Mouse (Mus musculus) cerebellum, adult 8-10 months (tissue): ENCODE measurements around the gene Slc5a6.
"Not testable (repeated sequence)": the region's sequence is repeated elsewhere in the genome, so short reads cannot be mapped to it uniquely, and the experiment has no call there.

Experiments used
- DNase-seq: peaks from one replicate; pipeline ENCODE4 v3.0.0; 2022

Gene Slc5a6

DNA sequence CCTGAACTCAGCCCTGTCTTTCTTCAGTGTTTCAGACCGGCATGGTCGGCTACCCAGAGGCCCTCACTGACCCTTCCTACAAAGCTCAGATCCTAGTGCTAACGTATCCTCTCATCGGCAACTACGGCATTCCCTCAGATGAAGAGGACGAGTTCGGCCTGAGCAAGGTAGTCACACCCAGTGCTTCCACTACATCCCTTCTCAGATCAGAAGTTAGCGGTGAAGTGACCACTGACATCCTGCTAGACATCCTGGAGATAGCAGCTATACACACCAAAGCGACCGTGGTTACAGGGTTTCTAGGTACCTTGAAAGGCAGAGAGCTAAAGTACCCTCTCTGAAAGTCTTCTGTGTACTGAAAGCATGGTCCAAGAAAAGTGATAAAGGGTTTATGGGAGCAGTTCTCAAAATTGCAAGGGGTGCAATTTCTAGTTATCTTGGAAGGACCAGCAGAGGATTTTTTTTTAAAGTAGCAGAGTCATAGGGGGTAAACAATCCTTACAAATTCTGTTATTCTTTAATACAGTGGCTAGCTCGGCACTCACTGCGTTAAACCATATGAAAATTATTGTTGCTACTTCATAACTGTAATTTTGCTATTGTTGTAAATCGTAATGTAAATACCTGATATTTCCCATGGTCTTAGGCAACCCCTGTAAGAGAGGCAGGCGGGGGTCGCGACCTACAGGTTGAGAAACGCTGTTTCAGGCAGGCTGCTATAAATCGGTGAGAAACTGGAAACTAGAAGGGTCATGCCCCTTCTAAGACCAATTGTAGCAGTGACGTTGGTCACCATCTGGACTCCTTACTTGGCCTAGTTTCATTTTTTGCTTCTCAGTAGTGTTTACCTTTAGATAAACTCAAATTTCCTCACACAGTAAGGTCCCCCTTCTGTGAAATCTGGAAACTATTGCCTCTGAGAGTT is 6.8 kb upstream of the Slc5a6 start:
- no peak for DNase-seq

- DNase-seq = peak; percentile 93
These were observed 5.8 kb upstream of the Slc5a6 start, which contains the start of gene Cad for GRCm38 (mm10) chr5:31054261-31055215. TSS of gene Cad (plus strand) at chr5:31054780.

DNA sequence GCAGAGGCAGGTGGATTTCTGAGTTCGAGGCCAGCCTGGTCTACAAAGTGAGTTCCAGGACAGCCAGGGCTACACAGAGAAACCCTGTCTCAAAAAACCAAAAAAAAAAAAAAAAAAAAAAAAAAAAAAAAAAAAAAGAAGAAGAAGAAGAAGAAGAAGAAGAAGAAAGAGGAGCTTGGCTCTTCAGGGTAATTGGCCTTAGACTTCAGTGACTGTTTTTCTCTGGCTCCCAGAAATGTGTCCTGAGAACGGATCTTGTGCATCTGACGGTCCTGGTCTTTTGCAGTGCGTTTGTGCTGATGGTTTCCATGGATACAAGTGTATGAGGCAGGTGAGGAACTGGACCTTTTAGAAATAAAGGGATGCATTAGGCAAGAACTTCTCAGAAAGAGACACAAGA is 5.0 kb upstream of the Slc5a6 start:
- DNase-seq = not testable (repeated sequence)

GRCm38 (mm10) chr5:31050427-31050826 is 1.7 kb upstream of the Slc5a6 start:
- DNase-seq = no peak

GRCm38 (mm10) chr5:31047848-31048762 is 619 bp downstream of the Slc5a6 start, which contains the start of gene Atraid:
TSS of gene Atraid (plus strand) at chr5:31048312.
- peak; percentile 99 for DNase-seq

GRCm38 (mm10) chr5:31047074-31047473 is 1.6 kb downstream of the Slc5a6 start:
- no peak for DNase-seq

DNA sequence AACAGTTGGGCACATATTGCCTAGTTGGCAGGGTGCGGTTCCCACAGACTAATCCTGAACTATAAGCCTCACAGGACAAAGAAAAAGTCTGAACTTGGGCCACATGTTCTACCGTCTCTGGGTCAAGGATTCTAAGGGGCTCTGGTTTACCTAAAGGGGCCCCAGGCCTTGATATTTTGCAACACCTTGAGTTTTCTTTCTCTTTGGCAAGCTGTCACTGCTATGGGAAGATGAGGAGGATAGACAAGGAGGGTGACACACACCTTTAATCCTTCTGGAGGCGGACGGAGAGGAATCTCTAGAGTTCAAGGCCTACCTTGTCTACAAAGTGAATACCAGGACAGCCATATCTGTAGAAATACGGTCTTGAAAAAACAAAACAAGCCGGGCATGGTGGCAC is 2.3 kb downstream of the Slc5a6 start:
- no peak for DNase-seq

DNA sequence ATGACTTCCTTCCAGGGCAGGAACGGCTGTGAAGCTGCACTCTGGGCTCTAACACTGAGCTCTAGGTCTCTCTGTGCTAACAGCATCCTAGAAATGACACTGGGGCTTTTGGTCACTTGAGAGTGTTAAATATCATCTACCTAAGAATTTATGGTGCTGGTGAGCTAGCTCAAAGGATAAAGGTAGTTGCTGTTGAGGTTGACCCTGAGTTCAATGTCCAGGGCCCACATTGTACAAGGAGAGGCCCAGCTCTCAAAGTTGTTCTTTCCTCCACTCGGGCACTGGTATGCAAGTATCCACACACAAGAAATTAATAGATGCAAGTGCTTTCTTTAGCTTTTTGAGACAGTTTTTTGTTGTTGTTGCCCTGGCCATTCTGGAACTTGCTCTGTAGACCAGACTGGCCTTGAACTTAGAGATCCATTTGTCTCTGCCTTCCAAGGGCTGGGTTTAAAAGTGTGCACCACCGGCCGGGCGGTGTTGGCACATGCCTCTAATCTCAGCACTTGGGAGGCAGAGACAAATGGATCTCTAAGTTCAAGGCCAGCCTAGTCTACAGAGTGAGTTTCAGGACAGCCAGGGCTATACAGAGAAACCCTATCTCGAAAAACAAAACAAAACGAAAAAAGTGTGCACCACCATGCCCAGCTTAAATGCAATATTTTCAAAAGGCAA is 10.4 kb downstream of the Slc5a6 start:
- DNase-seq = no peak

- not testable (repeated sequence) for DNase-seq
These were observed 12.2 kb downstream of the Slc5a6 start for GRCm38 (mm10) chr5:31036556-31036955.

DNA sequence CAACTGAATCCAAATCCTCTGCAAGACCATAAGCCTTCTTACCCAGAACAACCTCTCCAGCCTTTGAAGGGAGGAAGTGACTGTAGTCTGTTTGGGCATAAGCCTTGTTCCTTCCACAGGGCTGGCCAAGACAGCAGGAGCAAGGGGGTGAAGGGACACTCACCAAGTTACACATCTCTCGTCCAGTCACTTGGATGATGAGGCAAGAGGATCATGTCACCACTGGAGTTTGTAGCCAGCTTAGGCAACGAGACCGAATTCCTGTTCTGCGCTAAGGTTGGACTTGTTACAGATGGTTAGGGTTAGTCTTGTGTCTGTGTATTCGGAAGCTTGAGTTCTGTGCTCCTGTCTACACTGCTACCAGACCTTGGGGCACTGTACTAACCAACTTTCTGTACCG is 14.1 kb downstream of the Slc5a6 start:
- DNase-seq = no peak

- no peak for DNase-seq
These were observed 17.2 kb downstream of the Slc5a6 start for GRCm38 (mm10) chr5:31031508-31031907.

GRCm38 (mm10) chr5:31030926-31031325 is 17.8 kb downstream of the Slc5a6 start:
- no peak for DNase-seq

GRCm38 (mm10) chr5:31024641-31025040 is 24.1 kb downstream of the Slc5a6 start:
- no peak for DNase-seq

GRCm38 (mm10) chr5:31023254-31023653 is 25.5 kb downstream of the Slc5a6 start:
- no peak for DNase-seq

DNA sequence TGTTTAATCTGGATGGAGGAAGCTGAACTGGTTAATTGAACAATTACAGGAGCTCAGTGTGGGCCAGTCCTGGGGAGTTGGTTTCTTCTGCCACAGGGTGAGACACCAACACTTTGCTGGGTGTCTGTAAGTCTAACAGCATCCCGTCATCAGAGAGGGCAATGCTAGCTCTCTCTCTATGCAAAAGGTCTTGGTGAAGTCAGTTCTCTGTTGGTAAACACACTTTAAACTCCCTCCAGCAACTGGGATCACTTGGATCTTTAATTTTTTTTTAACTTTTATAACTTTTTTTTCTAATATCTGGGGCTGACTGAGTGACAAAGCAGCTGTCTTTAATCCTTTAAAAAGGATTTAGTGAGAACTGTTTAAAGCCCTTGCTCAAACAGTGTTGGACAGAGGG is 26.0 kb downstream of the Slc5a6 start:
- no peak for DNase-seq

GRCm38 (mm10) chr5:31021790-31022189 is 26.9 kb downstream of the Slc5a6 start:
- not testable (repeated sequence) for DNase-seq

- DNase-seq = no peak
These were observed 32.8 kb downstream of the Slc5a6 start for GRCm38 (mm10) chr5:31015913-31016312.

- DNase-seq = no peak
These were observed 36.0 kb downstream of the Slc5a6 start for GRCm38 (mm10) chr5:31012737-31013136.

DNA sequence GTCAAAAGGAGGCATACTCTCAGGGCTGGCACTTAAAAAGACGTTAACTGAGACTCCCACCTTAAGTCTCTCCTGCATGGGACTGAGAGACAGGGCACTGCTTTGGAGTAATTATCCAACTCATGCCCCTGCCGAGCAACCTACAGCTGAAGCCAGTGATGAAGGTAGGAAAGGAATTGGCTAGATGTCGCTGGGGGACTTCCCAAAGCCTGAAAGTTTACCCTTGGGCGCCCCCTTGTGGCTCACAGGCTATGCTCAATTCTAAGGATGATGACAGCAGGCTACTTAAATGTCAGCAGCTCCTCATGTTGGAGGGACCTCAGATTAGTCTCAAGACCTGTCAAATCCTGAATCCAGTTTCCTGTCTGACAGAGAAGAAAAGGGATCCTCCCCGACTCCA is 44.5 kb downstream of the Slc5a6 start:
- DNase-seq = peak; percentile 90

GRCm38 (mm10) chr5:31001560-31001959 is 47.2 kb downstream of the Slc5a6 start:
- DNase-seq = no peak

GRCm38 (mm10) chr5:31000993-31001392 is 47.7 kb downstream of the Slc5a6 start:
- no peak for DNase-seq

- DNase-seq = no peak
These were observed 48.6 kb downstream of the Slc5a6 start for GRCm38 (mm10) chr5:31000122-31000521.
